Mouse (Mus musculus): ENCODE measurements around the gene Gm11634. TPM values are rescaled to one million over a fixed set of nuclear protein-coding genes. Genes with fewer than 3 reads are reported as not detected.

The Gm11634 gene
- total and polyA plus RNA-seq, 3 experiments = not detected

DNA sequence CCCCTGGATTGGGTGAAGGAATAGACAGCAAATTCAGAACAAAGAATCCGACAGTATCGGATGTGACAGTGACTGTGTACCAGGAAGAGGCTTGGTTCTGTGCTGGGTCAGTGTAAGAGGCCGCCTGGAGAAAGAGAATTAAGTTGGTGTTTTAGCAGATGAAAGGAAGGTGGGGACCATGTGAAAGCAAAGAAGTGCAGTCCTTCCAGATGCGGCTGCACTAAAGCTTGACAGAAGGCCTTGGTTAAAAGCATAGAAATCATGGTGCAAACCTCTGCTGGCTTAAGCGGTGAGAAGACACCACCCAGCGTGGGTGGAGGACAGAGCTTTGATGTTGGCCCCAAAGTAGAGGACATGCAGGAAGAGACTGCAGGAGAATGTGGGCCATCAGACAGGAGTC lies 14.5 kb upstream of the Gm11634 start:
- Histone ChIP-seq H3K27ac (ENCODE audit: insufficient read depth, low read depth) (no peak overlapping the region), H3K27me3 (replicated peaks) (peaks cover 37% of the 10 kb centered on the region), H3K36me3 (replicated peaks in 1 of 2; ENCODE audit: control insufficient read depth in 1 of 2, insufficient read depth in 1 of 2, low read length in 1 of 2) (no peaks in the 10 kb centered on the region), H3K9ac (ENCODE audit: insufficient read depth, low read depth) (no peak overlapping the region), H3K4me1 (ENCODE audit: control insufficient read depth in 1 of 2, insufficient read depth in 2 of 2) (peaks cover 4 to 26% of the 10 kb centered on the region in 2 experiments), H3K4me2 (ENCODE audit: insufficient read depth, low read depth, poor library complexity, severe bottlenecking) (no peak overlapping the region), H3K4me3 (replicated peaks in 1 of 3; ENCODE audit: low read depth in 2 of 3, low read length in 2 of 3, poor library complexity in 1 of 3) (no peak overlapping the region), H3K9me3 (replicated peaks; ENCODE audit: low read length) (no peaks in the 10 kb centered on the region), H3K79me2 (replicated peaks; ENCODE audit: control insufficient read depth, extremely low read depth, insufficient read depth, poor library complexity, severe bottlenecking) (no peaks in the 10 kb centered on the region)
- in situ Hi-C loops (cut with MboI; ENCODE audit: low pct_ligation_motif_present, low pct_unique_long_range_greater_than_20kb, low sequenced_read_pairs) = no loop called here
- TF ChIP-seq ZC3H11A (IDR thresholded peaks at IDR 0.05; ENCODE audit: low read depth, low read length) (no peak), PAX5 (IDR thresholded peaks at IDR 0.05; ENCODE audit: low read length) (no peak), MEF2A (IDR thresholded peaks at IDR 0.05; ENCODE audit: borderline replicate concordance, low read depth, low read length) (no peak), MAX (IDR thresholded peaks at IDR 0.05; ENCODE audit: low read length) (no peak), SMC3 (IDR thresholded peaks at IDR 0.05; ENCODE audit: low read depth, low read length) (no peak), MAFK (IDR thresholded peaks at IDR 0.05; ENCODE audit: insufficient replicate concordance, low read length) (no peak), USF2 (conservative IDR thresholded peaks at IDR 0.05; ENCODE audit: low read depth, low read length) (no peak), POLR2A (IDR thresholded peaks at IDR 0.05; ENCODE audit: low read depth, low read length) (no peak), BHLHE40 (IDR thresholded peaks at IDR 0.05; ENCODE audit: low read depth, low read length) (no peak), JUND (conservative IDR thresholded peaks at IDR 0.05; ENCODE audit: low read depth, low read length) (no peak), ZNF384 (IDR thresholded peaks at IDR 0.05; ENCODE audit: low read depth, low read length) (no peak), USF1 (IDR thresholded peaks at IDR 0.05; ENCODE audit: low read depth, low read length) (no peak), SIN3A (IDR thresholded peaks at IDR 0.05; ENCODE audit: low read length) (no peak), E2F4 (IDR thresholded peaks at IDR 0.05; ENCODE audit: insufficient replicate concordance, low read depth, low read length) (no peak), RAD21 (IDR thresholded peaks at IDR 0.05; ENCODE audit: low read depth, low read length) (no peak), ELF1 (IDR thresholded peaks at IDR 0.05; ENCODE audit: low read depth, low read length) (no peak), GABPA (IDR thresholded peaks at IDR 0.05; ENCODE audit: insufficient replicate concordance, low read depth, low read length) (no peak)
- dilution Hi-C loops (cut with MboI; ENCODE audit: extremely low pct_ligation_motif_present, extremely low pct_unique_long_range_greater_than_20kb, low sequenced_read_pairs) = no loop called here
- DNase-seq (ENCODE audit: extremely low read depth) = no peak

DNA sequence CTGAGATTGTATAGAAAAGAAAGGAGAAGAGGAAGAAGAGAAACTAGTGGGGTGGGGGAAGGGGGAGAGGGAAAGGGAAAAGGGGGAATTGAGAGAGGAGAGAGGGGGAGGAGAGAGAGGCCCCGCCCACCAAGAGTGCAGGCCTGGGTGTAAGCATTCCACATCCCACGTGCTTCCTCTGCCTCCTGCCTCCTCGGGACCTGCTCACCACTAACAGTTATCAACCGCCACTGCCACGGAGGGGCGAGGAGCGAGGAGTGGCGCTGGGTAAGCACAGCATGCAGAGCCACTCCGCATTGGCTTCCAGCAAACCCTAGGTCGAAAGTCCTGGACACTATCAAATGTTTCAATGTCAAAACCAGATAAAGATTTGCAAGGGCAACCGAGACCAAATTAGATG lies 11.4 kb upstream of the Gm11634 start:
- Histone ChIP-seq H3K79me2 (replicated peaks; ENCODE audit: control insufficient read depth, extremely low read depth, insufficient read depth, poor library complexity, severe bottlenecking) (no peaks in the 10 kb centered on the region), H3K9ac (ENCODE audit: insufficient read depth, low read depth) (no peak overlapping the region), H3K9me3 (replicated peaks; ENCODE audit: low read length) (no peaks in the 10 kb centered on the region), H3K4me2 (ENCODE audit: insufficient read depth, low read depth, poor library complexity, severe bottlenecking) (no peak overlapping the region), H3K27me3 (replicated peaks) (peaks cover 40% of the 10 kb centered on the region), H3K4me3 (replicated peaks in 1 of 3; ENCODE audit: low read depth in 2 of 3, low read length in 2 of 3, poor library complexity in 1 of 3) (peak overlapping the region in 1 of 3 experiments; percentile 19), H3K4me1 (ENCODE audit: control insufficient read depth in 1 of 2, insufficient read depth in 2 of 2) (peaks cover 4 to 8% of the 10 kb centered on the region in 2 experiments; a peak in 3 of 4 replicates), H3K36me3 (replicated peaks in 1 of 2; ENCODE audit: control insufficient read depth in 1 of 2, insufficient read depth in 1 of 2, low read length in 1 of 2) (no peaks in the 10 kb centered on the region), H3K27ac (ENCODE audit: insufficient read depth, low read depth) (no peak overlapping the region)
- in situ Hi-C loops (cut with MboI; ENCODE audit: low pct_ligation_motif_present, low pct_unique_long_range_greater_than_20kb, low sequenced_read_pairs) (no loop called here), dilution Hi-C loops (cut with MboI; ENCODE audit: extremely low pct_ligation_motif_present, extremely low pct_unique_long_range_greater_than_20kb, low sequenced_read_pairs) (no loop called here)
- TF ChIP-seq EP300 (IDR thresholded peaks at IDR 0.05; ENCODE audit: low read length) (no peak), RAD21 (IDR thresholded peaks at IDR 0.05; ENCODE audit: low read depth, low read length) (no peak), MAZ (IDR thresholded peaks at IDR 0.05; ENCODE audit: low read depth, low read length) (no peak), KAT2A (IDR thresholded peaks at IDR 0.05; ENCODE audit: insufficient replicate concordance, low read length) (no peak), MYC (IDR thresholded peaks at IDR 0.05; ENCODE audit: low read depth, low read length) (0 out of 2 replicates have a peak, but pooled peaks have one; percentile 17)
- DNase-seq (ENCODE audit: extremely low read depth) = no peak
